Mouse (Mus musculus) neural tube, postnatal 0 days (tissue): ENCODE measurements around the gene Gm30191. TPM values are rescaled to one million over a fixed set of nuclear protein-coding genes. Genes with fewer than 3 reads are reported as not detected.

Experiments
- polyA plus RNA-seq: library from polyadenylated mRNA; unstranded; fragments of >200 nt; fragmentation: Nextera tagmentation; extraction: Ambion mirVana; gene quantifications from 2 replicates; pipeline ENCODE4 v1.2.1, GENCODE M21; 2015

Gene Gm30191
- polyA plus RNA-seq, result 0.26 TPM in 1 of 2 replicates, not detected in the other

DNA sequence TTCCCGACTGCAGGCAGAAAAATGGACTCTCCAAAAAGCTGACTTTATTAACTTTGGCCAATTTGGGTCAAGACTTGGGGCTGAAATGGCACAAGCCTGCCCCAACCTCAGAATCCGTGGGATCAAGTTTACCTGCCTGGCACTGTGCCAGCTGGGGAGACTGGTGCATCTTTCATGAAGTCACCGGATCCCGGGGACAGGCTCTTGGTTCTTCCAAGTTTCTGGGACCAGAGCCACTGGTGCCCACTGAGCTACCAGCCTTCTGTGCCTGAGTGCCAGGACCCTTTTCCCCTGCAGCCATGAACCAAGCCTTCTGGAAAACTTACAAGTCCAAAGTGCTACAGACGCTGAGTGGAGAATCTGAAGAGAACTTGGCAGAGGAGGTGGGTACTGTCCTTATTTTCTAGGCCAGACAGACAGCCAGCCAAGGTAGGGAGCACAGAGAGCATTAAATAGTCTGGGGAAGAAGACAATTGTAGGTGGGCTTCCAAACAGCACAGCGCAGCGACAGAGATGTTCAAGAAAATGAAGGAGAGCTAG is at the start of gene Gm30191:
Gene Gm30191 (plus strand): TSS at position 217 of the 540 bp plus-strand sequence.

DNA sequence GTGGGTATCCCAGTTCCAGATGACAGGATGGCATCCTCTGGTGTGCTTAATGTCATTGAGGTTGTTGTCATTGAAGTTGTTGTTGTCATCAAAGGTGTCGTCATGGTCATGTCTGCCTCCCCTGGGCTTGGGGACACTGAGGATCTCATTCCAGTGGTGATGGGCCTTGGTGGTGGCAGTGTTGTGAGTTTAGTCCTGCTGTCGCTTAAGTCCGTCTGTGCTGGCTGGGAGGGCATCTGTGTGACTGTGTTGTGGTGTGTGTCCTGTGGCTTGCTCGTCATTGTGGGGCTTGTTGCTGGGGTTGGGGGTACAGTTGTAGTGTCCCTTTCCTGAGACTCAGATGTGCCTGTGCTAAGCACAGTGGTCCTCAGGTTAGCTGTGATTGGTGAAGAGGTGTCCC is 43.8 kb upstream of the Gm30191 start, which contains the start of gene Gm7534:
Gene Gm7534 (minus strand): TSS at position 101 of the 400 bp plus-strand sequence.

DNA sequence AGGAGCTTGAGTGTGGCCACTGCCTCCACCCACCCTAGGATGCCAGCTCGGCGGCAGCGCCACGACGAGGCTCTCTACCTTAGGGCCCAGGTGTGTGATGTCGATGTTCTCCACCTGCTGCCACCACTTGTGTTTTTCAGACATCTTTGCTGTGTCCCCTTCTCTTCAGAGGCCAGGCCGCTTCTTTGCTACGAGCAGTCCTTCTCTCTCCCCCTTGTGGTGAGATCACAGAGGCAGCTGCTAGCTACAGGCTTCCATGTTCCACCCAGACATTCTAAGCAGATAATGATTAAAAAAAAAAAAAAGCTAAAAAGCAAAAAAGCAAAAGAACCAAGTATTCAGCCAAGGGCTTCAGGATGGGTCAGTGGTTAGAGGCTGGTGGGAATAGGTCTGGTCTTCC is 19.5 kb upstream of the Gm30191 start, which contains the start of gene Catsper4:
Gene Catsper4 (minus strand): TSS at position 190 of the 400 bp plus-strand sequence.

DNA sequence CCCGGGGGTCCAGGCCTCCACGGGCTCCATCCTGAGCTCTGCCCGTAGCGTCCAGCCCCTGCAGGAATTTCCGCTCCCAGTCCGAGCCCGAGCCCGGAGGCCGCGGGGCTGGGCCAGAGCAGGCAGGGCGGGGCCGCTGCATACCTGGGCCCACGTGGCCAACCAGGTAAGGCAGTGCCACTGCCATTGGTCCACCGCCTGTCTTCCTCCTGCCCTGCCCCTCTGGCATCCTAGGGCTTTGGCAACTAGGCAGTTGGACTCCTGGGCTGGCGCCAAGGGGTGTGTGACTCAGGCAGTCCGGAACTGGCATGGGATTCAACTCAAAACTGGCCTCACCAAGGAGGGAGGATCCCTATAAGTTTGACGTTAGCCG is 8.5 kb upstream of the Gm30191 start, which contains the start of gene Cnksr1:
Gene Cnksr1 (minus strand): TSS at position 121 of the 373 bp plus-strand sequence.

DNA sequence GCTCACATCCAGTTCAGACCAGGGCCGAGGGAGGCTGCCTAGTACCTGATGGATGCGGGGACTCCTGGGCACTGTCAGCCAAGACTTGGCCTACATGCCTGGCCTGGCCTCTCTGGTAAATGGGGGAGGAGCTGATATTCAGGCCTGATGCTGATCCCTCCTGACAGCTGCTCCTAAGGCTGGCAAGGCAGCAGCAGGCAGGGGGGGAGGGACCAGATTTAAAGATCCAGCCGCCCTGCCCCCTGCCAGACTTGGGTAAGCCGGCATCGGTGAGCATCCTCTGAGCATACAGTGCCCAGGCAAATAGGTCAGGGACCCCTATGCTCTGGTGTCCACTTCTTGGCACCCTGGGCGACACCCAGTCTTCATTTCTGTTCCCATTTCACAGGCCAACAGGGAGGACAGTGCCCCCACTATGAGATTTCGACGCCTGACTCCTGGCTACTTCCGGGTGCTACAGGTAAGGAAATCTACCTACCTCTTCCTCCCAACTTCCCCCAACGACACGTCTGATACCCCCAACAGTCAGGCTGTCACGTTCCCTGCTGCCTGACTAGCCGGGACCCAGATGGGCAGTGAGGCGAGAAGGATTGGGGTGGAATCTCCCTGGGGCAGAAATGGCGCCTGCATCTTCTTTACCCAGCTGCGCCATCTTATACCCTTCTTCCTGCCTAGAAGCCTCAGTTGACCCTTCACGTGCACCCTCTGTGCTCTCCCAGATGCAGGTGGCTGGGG is 3.1 kb upstream of the Gm30191 start, which contains the start of gene E130218I03Rik:
Gene E130218I03Rik (plus strand): TSS at position 147 of the 735 bp plus-strand sequence.

DNA sequence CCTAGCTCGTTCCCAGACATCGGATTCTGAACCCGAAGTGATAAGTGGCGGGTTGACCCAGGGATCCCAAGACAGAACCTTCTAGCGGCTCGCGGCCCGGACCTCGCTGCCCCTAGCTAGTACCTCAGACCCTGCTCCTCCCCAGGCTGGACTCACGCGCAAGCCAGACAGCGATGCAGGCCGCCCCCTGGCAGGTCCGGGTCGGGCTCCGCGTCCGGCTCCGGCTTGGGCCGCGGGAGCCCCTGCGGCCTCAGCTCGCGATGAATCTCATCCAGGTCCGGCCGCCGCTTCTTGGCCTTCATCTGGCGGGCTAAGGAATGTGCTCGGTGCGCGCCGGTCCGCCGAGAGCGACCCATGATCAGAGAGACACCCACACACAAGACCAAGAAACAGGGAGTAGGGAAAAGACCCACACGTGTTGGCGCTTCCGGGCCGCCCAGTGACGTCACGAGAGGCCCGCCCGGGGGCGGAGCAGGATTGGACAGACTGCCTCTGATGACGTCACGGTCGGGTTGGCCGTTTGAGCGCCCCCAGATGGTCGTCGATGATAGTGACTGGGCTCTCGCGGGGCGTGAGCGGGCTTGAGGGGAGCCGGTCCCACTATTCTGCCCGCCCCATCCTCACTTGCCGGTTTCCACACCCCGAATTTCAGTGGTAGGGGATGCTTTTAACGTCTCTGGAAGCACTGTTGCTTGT is 1.4 kb upstream of the Gm30191 start, which contains the start of gene Zfp593:
Gene Zfp593 (minus strand): TSS at position 445 of the 696 bp plus-strand sequence.

DNA sequence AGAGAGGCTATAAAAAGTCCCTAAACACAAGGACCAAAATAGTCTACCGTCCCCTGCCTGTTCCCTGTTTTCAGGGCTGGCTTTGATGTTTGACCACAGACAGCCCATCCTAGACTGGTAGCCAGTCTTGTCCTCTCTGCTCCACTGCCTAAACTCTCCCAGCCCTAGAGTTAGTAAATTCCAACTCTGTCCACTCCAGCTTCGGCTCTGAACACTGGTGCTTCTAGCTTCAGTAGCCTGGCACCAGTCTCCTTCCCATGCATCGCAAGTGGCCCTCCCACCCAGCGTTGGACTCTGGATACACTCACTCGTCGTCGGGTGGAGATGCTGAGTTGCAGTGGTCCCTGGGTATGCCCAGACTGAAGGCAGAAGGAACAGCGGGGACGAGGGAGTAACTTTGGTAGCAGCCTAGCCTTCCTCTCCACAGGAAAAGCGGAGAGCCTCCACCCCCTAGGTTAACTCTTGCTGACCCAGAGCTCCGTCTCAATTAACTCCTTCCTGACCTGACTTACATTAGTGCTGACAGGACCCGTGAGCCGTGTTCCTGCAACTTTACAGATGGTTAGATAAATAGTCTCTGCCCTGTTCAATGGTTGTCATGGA is 7.1 kb downstream of the Gm30191 start, which contains the start of gene Grrp1:
Gene Grrp1 (minus strand): TSS at position 385 of the 603 bp plus-strand sequence.

DNA sequence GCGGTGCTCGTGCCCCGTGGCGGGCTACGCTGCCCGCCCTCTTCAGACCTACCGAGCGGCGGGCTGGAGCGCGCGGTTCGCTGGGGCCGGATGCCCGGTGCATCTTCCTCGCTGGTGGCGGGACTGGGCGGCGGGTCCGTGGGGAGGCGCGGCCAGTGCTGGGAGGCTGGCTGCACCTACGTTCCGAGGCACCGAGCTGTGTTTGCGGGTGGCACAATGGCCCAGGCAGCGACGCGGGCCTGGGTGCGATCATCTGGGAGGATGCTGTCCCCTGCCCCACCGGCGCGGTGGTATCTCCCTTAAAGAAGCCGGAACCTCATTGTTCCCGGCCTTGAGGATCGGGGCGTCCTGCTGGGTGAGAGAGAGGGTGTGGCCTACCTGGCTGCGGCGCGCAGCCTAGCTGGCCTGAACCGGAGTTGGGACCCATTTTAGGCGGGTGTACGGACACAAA is 40.9 kb downstream of the Gm30191 start, which contains the start of gene Pdik1l:
Gene Pdik1l (minus strand): TSS at position 321 of the 451 bp plus-strand sequence.

Other genes starting within 250 kb of the Gm30191 start
- gene Dhdds, start 246.0 kb upstream of the Gm30191 start, polyA plus RNA-seq, result 37.3 and 44.2 TPM in 2 replicates
- gene Lin28a, start 228.1 kb upstream of the Gm30191 start, polyA plus RNA-seq, result 0.08 and 0.12 TPM in 2 replicates
- gene Zfp683, start 193.1 kb upstream of the Gm30191 start, polyA plus RNA-seq, result not detected in 2 replicates
- gene Crybg2, start 186.1 kb upstream of the Gm30191 start, polyA plus RNA-seq, result 6.2 and 7.4 TPM in 2 replicates
- gene Cd52, start 151.9 kb upstream of the Gm30191 start, polyA plus RNA-seq, result 3.2 and 6.2 TPM in 2 replicates
- 9.3 and 13.4 TPM in 2 replicates for gene Ubxn11, start 144.4 kb upstream of the Gm30191 start, polyA plus RNA-seq
- 539 and 571 TPM in 2 replicates for gene Sh3bgrl3, start 118.1 kb upstream of the Gm30191 start, polyA plus RNA-seq
- 14.9 and 17.2 TPM in 2 replicates for gene Cep85, start 59.8 kb upstream of the Gm30191 start, polyA plus RNA-seq
- gene Gm7534, start 43.9 kb upstream of the Gm30191 start, polyA plus RNA-seq, result not detected in 2 replicates
- 0.13 and 0.15 TPM in 2 replicates for gene Catsper4, start 19.6 kb upstream of the Gm30191 start, polyA plus RNA-seq
- gene Cnksr1, start 8.5 kb upstream of the Gm30191 start, polyA plus RNA-seq, result 0.09 TPM in 1 of 2 replicates, not detected in the other
- 0.50 and 0.53 TPM in 2 replicates for gene E130218I03Rik, start 3.3 kb upstream of the Gm30191 start, polyA plus RNA-seq
- 12.3 and 13.6 TPM in 2 replicates for gene Zfp593, start 1.3 kb upstream of the Gm30191 start, polyA plus RNA-seq
- 14.7 and 15.1 TPM in 2 replicates for gene Grrp1, start 7.2 kb downstream of the Gm30191 start, polyA plus RNA-seq
- gene Pdik1l, start 41.0 kb downstream of the Gm30191 start, polyA plus RNA-seq, result 24.1 and 26.0 TPM in 2 replicates
- gene Trim63, start 68.2 kb downstream of the Gm30191 start, polyA plus RNA-seq, result 1.4 and 1.6 TPM in 2 replicates
- 0.25 TPM in 2 replicates for gene Slc30a2, start 96.2 kb downstream of the Gm30191 start, polyA plus RNA-seq
- 0.88 and 0.94 TPM in 2 replicates for gene Extl1, start 136.9 kb downstream of the Gm30191 start, polyA plus RNA-seq
- 4.7 and 5.7 TPM in 2 replicates for gene Pafah2, start 149.4 kb downstream of the Gm30191 start, polyA plus RNA-seq
- 2,472 and 2,758 TPM in 2 replicates for gene Stmn1, start 221.4 kb downstream of the Gm30191 start, polyA plus RNA-seq
- 54.5 and 54.7 TPM in 2 replicates for gene Paqr7, start 249.8 kb downstream of the Gm30191 start, polyA plus RNA-seq